Mouse (Mus musculus) testis, adult 2 months (tissue): ENCODE measurements around the gene Krtap28-13. TPM values are rescaled to one million over a fixed set of nuclear protein-coding genes. Genes with fewer than 3 reads are reported as not detected.

ENCODE experiments used
- H3K27ac ChIP-seq: fragments of 200-500 bp; 2 replicates; pipeline ENCODE4 v1.5.1; 2012; ENCODE audit warnings: low read depth, low read length; ENCODE audit not compliant: control insufficient read depth, insufficient read depth
- H3K27me3 ChIP-seq: fragments of 200-500 bp; 2 replicates; pipeline ENCODE4 v1.6.1; 2012; ENCODE audit warnings: mild to moderate bottlenecking, low read length, moderate library complexity; ENCODE audit not compliant: control insufficient read depth, insufficient read depth
- H3K36me3 ChIP-seq: fragments of 200-500 bp; 2 replicates; pipeline ENCODE4 v1.6.1; 2012; ENCODE audit warnings: mild to moderate bottlenecking, low read length; ENCODE audit not compliant: control insufficient read depth, insufficient read depth
- H3K4me1 ChIP-seq: fragments of 200-500 bp; 2 replicates; pipeline ENCODE4 v1.6.1; 2012; ENCODE audit warnings: low read length; ENCODE audit not compliant: control insufficient read depth, insufficient read depth
- H3K4me3 ChIP-seq: fragments of 200-500 bp; 2 replicates; pipeline ENCODE4 v1.5.1; 2012; ENCODE audit warnings: low read depth, mild to moderate bottlenecking, low read length, moderate library complexity, mixed read lengths; ENCODE audit not compliant: control insufficient read depth
- CTCF ChIP-seq: fragments of 200-500 bp; IDR thresholded peaks from 2 replicates; pipeline ENCODE4 v1.5.1; 2012; ENCODE audit warnings: low read depth, mild to moderate bottlenecking, inconsistent platforms, low read length, moderate library complexity; ENCODE audit not compliant: control insufficient read depth, insufficient read depth, insufficient replicate concordance
- POLR2A ChIP-seq: fragments of 200-500 bp; IDR thresholded peaks from 2 replicates; pipeline ENCODE4 v1.6.1; 2012; ENCODE audit warnings: low read depth, mild to moderate bottlenecking, inconsistent platforms, low read length, moderate library complexity; ENCODE audit not compliant: control insufficient read depth
- polyA plus RNA-seq: library from polyadenylated mRNA; depleted of rRNA; stranded (reverse); fragments of >200 nt; gene quantifications from 2 replicates; pipeline ENCODE4 v1.2.3, GENCODE M21; 2012

Gene Krtap28-13
- polyA plus RNA-seq, 1 experiment, result not detected

DNA sequence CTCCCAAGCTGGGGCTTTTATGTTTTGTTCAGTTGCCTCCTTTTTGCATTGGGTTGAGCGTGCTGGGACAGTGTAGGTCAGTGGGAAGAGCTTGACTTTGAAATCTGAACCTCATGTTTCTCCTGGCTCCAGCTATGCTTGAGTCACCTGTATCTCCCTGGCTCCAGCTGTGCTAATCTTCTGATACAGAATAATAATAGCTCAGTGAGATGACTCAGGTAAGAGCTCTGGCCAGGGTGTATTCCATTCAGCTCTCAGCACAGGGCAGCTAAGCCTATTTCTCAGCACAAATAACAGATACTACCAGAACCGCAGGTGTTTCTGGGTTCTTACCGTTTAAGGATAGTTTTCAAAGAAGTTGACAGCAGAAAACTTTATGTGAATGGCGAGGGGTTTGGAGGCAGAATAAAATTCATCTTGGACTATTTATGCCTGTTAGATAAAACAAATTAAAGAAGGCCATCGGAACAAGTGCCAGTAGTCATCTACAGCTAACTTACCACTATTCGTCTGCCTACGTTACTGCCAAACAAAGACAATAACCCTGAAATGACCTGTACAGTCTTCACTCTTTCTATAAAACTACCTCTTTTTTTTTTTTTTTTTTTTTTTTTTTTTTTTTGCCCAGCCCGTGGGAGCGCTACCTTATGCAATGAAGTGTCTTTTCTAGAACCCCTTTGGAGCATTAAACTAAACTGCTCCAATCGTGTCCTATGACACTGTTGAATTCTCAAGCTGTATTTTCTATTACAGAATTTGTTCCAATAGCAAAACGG lies 23.6 kb upstream of the Krtap28-13 start:
- no peak for TF ChIP-seq CTCF
- no peak for TF ChIP-seq POLR2A
- H3K27me3 ChIP-seq, result no peaks in the 10 kb centered on the region
- no peak overlapping the region for H3K4me3 ChIP-seq
- H3K27ac ChIP-seq, result no peak overlapping the region
- H3K36me3 ChIP-seq, result no peaks in the 10 kb centered on the region
- H3K4me1 ChIP-seq, result no peaks in the 10 kb centered on the region

DNA sequence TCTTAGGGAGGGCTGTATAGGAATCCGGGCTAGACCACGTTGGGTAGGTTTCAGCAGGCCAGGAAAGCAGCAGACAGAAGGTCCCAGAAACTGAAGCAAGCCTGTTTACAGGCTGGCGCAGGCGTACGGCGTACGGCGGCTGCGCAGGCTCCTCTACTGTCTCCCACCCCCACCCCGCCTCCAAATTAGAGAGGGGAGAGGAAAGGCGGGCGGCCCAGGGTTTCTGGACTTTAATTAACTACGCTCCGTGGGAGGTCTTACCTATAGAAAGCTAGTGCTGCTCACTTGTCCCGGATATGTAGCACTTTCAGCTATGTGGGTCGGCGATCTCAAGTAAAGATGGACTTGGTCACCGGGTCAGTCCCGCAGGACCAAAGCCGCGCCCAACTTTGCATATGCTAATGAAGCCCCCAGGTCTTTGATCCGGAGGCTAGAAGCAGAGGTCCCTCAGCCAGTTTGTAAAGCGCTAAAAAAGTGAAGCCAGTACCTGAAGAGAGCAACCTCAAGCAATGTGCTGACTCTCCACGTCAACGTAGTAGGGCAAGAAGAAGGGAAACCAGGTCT lies 22.5 kb upstream of the Krtap28-13 start, which contains the start of gene Slc19a3:
Gene Slc19a3, minus strand, starts transcription at position 340 of the 564 bp plus-strand sequence.
- no peak within 1 kb of the TSS for H3K27ac ChIP-seq
- no peaks in the 10 kb centered on the region for H3K4me1 ChIP-seq
- no peak for TF ChIP-seq POLR2A
- TF ChIP-seq CTCF, result no peak
- H3K27me3 ChIP-seq, result no peaks in the 10 kb centered on the region
- peak within 1 kb of the TSS; percentile 59 for H3K4me3 ChIP-seq
- H3K36me3 ChIP-seq, result no peaks in the 10 kb centered on the region

DNA sequence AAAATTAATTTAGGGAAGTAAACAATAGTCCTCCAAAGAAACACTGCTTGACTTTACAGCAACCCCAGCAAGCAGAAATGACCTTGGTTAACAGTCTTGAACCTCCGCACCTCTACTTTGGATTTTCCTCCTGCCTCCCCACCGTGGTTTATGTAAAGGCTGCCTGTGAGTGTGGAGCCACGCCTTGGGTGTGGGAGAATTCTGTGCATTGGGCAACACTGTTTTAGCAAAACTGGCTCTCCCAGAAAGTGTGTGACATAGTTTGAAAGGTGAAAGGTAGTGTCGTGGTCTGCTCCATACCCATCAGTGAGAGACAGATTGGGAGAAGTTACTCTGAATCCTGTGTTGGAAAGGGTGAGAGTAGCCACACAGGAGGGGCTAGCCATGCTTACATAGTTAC lies 21.6 kb upstream of the Krtap28-13 start:
- TF ChIP-seq POLR2A (no peak), CTCF (no peak)
- H3K4me3 ChIP-seq, result no peak overlapping the region
- H3K36me3 ChIP-seq, result no peaks in the 10 kb centered on the region
- H3K27ac ChIP-seq, result no peak overlapping the region
- no peaks in the 10 kb centered on the region for H3K27me3 ChIP-seq
- no peaks in the 10 kb centered on the region for H3K4me1 ChIP-seq

DNA sequence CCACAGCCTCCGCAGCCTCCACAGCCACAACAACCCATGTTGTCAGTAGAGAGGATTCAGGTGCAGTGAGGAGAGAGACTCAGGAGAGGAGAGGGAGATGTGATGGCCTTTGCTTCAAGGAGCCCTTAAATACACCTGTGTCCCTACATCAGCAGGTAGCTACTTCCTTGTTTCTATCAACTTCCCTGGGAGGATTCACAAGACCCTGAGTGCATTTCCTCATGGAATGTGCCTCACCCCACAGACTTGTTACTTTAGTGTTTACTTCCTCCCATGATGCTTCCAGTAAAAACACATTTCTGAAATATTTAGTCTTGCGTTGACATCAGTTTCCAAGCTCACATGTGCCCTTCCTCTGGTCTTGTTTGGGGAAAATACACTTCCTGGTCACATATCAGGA lies 18.4 kb upstream of the Krtap28-13 start, which contains the start of gene Krtap28-10:
Gene Krtap28-10, minus strand, starts transcription at position 101 of the 400 bp plus-strand sequence.
- TF ChIP-seq CTCF (no peak), POLR2A (no peak)
- no peak within 1 kb of the TSS for H3K4me3 ChIP-seq
- no peak within 1 kb of the TSS for H3K27ac ChIP-seq
- no peaks in the 10 kb centered on the region for H3K36me3 ChIP-seq
- H3K4me1 ChIP-seq, result no peaks in the 10 kb centered on the region
- H3K27me3 ChIP-seq, result no peaks in the 10 kb centered on the region

DNA sequence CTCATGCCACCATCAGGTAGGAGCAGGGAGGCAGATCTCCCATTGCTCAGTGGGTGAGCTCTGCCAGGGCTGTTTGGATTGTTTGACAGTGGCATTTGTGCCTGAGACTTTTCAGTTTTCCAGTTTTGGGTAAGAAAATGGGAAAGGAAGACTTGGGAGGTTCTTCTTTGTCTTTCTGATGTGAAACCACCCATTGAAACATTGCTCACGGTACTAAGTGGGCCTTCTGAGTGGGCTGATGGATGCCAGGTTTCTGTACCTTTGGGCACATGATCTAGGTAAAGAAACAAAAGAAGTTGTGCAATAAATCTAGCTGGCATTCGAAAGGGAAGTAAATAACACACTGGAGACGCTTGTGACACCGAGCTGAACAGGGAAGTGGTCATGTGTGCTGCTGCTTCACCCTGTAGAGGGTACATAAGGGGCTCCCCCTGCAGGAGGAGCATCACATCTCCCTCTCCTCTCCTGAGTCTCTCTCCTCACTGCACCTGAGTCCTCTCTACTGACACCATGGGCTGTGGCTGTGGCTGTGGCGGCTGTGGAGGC lies 15.8 kb upstream of the Krtap28-13 start, which contains the start of gene Gm47969:
Gene Gm47969, plus strand, starts transcription at position 51 of the 546 bp plus-strand sequence.
- H3K27ac ChIP-seq, result no peak within 1 kb of the TSS
- TF ChIP-seq POLR2A, result no peak
- no peak for TF ChIP-seq CTCF
- H3K4me3 ChIP-seq, result no peak within 1 kb of the TSS
- H3K27me3 ChIP-seq, result no peaks in the 10 kb centered on the region
- H3K36me3 ChIP-seq, result no peaks in the 10 kb centered on the region
- H3K4me1 ChIP-seq, result no peaks in the 10 kb centered on the region

DNA sequence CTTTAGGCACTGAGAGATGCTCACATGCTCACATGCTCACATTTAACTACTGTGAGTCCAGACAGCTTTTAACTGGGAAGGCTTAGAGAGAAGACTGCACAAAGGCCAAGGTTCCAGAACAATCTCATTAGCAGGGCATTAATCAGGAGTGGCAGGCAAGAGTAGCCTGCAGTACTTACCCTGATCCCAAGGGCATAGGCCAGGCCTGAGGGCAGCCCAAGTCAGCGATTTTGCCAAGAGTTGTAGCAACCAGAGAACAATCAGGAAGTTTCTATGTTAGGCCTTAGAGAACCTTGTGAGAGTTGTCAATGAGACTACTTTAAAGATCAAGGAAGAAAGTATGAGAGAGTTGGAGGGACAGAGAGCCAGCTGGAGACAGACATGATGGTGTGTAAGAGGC lies 2.2 kb upstream of the Krtap28-13 start:
- no peak overlapping the region for H3K27ac ChIP-seq
- no peaks in the 10 kb centered on the region for H3K36me3 ChIP-seq
- H3K4me3 ChIP-seq, result no peak overlapping the region
- 0 out of 2 replicates have a peak, but pooled peaks cover 2% of the 10 kb centered on the region for H3K4me1 ChIP-seq
- H3K27me3 ChIP-seq, result no peaks in the 10 kb centered on the region
- TF ChIP-seq CTCF, result no peak
- no peak for TF ChIP-seq POLR2A

DNA sequence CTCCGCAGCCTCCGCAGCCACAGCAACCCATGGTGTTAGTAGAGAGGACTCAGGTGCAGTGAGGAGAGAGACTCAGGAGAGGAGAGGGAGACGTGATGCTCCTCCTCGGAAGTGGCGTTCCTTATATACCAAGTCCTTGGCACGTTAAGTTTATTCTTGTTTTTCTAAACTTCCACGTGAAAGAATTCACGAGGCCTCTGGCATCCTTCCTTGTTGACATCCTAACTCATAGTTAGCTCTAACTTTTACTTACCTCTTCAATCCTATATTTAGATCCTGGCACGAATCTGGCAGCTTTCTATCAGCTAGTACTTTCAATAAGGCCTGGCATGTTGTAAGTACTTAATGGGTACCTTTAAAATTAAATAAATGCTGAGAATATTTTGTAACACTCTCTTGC lies 1.5 kb upstream of the Krtap28-13 start, which contains the start of gene A030005K14Rik:
Gene A030005K14Rik, minus strand, starts transcription at position 101 of the 400 bp plus-strand sequence.
- no peak for TF ChIP-seq CTCF
- TF ChIP-seq POLR2A, result no peak
- H3K4me3 ChIP-seq, result no peak within 1 kb of the TSS
- 0 out of 2 replicates have a peak, but pooled peaks cover 2% of the 10 kb centered on the region for H3K4me1 ChIP-seq
- H3K27me3 ChIP-seq, result no peaks in the 10 kb centered on the region
- H3K27ac ChIP-seq, result no peak within 1 kb of the TSS
- H3K36me3 ChIP-seq, result no peaks in the 10 kb centered on the region
